In the genomic region with DNA sequence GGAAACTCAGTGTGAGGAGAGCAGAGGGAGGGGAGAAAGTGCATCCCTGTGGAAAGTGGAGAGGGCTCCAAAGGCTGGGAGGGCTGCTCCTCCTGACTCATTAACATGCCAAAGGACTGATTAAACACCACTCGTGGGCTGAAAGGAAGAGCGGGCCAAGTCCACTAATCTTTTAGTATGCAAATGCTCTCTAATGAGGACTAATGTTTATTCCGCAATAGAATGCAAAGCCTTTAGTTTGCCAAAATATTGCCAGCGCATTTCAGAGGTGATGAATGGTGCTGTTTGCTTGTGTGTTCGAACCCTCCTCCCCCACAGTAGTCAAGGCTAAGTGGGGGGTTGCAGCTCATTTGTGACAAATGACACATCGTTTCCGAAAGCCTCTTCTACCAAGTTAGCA, we compare ENCODE assay signal across 12 mouse cellular contexts.
DNase-seq lines count a peak whose midpoint lies in the region; ATAC-seq and TF ChIP-seq lines count a peak whose summit lies in the region.
"Had no signal": no experiment of that assay in that cellular context is flagged by ENCODE, and none has a peak within 500 bp of the region (broad histone marks: within the 10 kb centered on the region; RNA-seq: fewer than 3 reads in every experiment).

No protein-coding gene starts in this region.

- ATAC-seq in midbrain, embryonic 11.5 days (ENCODE audit: low FRiP score), result peak; percentile 57; the same call in 1 of the 2 replicates
- ATAC-seq in hindbrain, embryonic 16.5 days, result peak; percentile 95
- ATAC-seq in stomach, postnatal 0 days (ENCODE audit: low FRiP score, low TSS enrichment), result no peak
- ATAC-seq: liver, postnatal 0 days had no signal

- DNase-seq in midbrain, embryonic 11.5 days (ENCODE audit: low spot score, missing footprints), result no peak
- no peak for DNase-seq in midbrain, embryonic 10.5 days (ENCODE audit: low spot score)
- peak; percentile 40 for DNase-seq in brain, embryonic 18.5 days (ENCODE audit: low read depth, low spot score)
- peak; percentile 20 for DNase-seq in retina, postnatal 7 days (ENCODE audit: low read depth, low spot score)
- DNase-seq in urinary bladder, postnatal 25 days (ENCODE audit: low spot score), result no peak
- DNase-seq in stomach, postnatal 0 days (ENCODE audit: low spot score), result no peak
- DNase-seq: cerebellum, adult 11 months; kidney, postnatal 4 days; liver, postnatal 0 days; thymus, postnatal 25 days had no signal

- no peak for TF ChIP-seq EP300 in stomach, postnatal 0 days (optimal IDR thresholded peaks at IDR 0.05)

- no peak for TF ChIP-seq CTCF in stomach, postnatal 0 days (IDR thresholded peaks at IDR 0.05; ENCODE audit: low read depth)

- peaks cover 5% of the 10 kb centered on the region for H3K4me1 ChIP-seq in midbrain, embryonic 11.5 days (ENCODE audit: control insufficient read depth, insufficient read depth, low read length)
- H3K4me1 ChIP-seq in midbrain, embryonic 10.5 days, result peaks cover 18% of the 10 kb centered on the region
- H3K4me1 ChIP-seq in hindbrain, embryonic 16.5 days (ENCODE audit: control insufficient read depth, insufficient read depth, low read depth, low read length), result peaks cover 3% of the 10 kb centered on the region; the same call in 1 of the 2 replicates
- no peaks in the 10 kb centered on the region for H3K4me1 ChIP-seq in stomach, postnatal 0 days (replicated peaks; ENCODE audit: control insufficient read depth, insufficient read depth)

- no peak overlapping the region for H3K4me3 ChIP-seq in midbrain, embryonic 11.5 days (ENCODE audit: low read depth, low read length)
- no peak overlapping the region for H3K4me3 ChIP-seq in midbrain, embryonic 10.5 days
- H3K4me3 ChIP-seq in hindbrain, embryonic 16.5 days (ENCODE audit: low read length), result no peak overlapping the region
- H3K4me3 ChIP-seq in stomach, postnatal 0 days (ENCODE audit: low read depth, low read length), result no peak overlapping the region

- H3K27me3 ChIP-seq in midbrain, embryonic 11.5 days (ENCODE audit: control insufficient read depth, insufficient read depth, low read length), result no peaks in the 10 kb centered on the region
- H3K27me3 ChIP-seq in midbrain, embryonic 10.5 days (ENCODE audit: low read depth, poor library complexity, severe bottlenecking), result peaks cover 19% of the 10 kb centered on the region
- H3K27me3 ChIP-seq in hindbrain, embryonic 16.5 days (replicated peaks; ENCODE audit: control insufficient read depth, insufficient read depth, low read length), result no peaks in the 10 kb centered on the region
- no peaks in the 10 kb centered on the region for H3K27me3 ChIP-seq in stomach, postnatal 0 days (ENCODE audit: control insufficient read depth, insufficient read depth, low read length)

- no peak overlapping the region for H3K4me2 ChIP-seq in midbrain, embryonic 11.5 days
- no peak overlapping the region for H3K4me2 ChIP-seq in hindbrain, embryonic 16.5 days (ENCODE audit: low read length)
- no peak overlapping the region for H3K4me2 ChIP-seq in stomach, postnatal 0 days (replicated peaks; ENCODE audit: low read depth)

- WGBS in midbrain, embryonic 11.5 days, result 19% methylated on average over 7 of the region's 7 CpGs
- 19% methylated on average over 7 of the region's 7 CpGs for WGBS in midbrain, embryonic 10.5 days
- 12% methylated on average over 7 of the region's 7 CpGs for WGBS in hindbrain, embryonic 16.5 days
- 30% methylated on average over 7 of the region's 7 CpGs for WGBS in stomach, postnatal 0 days

- H3K27ac ChIP-seq in midbrain, embryonic 11.5 days (ENCODE audit: low read depth, low read length), result no peak overlapping the region; the same call in 1 of the 2 replicates
- no peak overlapping the region for H3K27ac ChIP-seq in midbrain, embryonic 10.5 days (replicated peaks)
- H3K27ac ChIP-seq in hindbrain, embryonic 16.5 days (ENCODE audit: low read depth, low read length), result no peak overlapping the region; the same call in 1 of the 2 replicates
- no peak overlapping the region for H3K27ac ChIP-seq in stomach, postnatal 0 days (replicated peaks)

- no peak overlapping the region for H3K9ac ChIP-seq in midbrain, embryonic 11.5 days (ENCODE audit: low read length)
- no peak overlapping the region for H3K9ac ChIP-seq in hindbrain, embryonic 16.5 days (ENCODE audit: low read depth, low read length)
- H3K9ac ChIP-seq in stomach, postnatal 0 days (ENCODE audit: low read length), result no peak overlapping the region
- H3K9ac ChIP-seq: liver, postnatal 0 days had no signal

- H3K36me3 ChIP-seq in midbrain, embryonic 11.5 days (ENCODE audit: control insufficient read depth, insufficient read depth, low read length), result no peaks in the 10 kb centered on the region
- H3K36me3 ChIP-seq in midbrain, embryonic 10.5 days, result 0 out of 2 replicates have a peak, but pooled peaks cover 4% of the 10 kb centered on the region
- no peaks in the 10 kb centered on the region for H3K36me3 ChIP-seq in hindbrain, embryonic 16.5 days (ENCODE audit: control insufficient read depth, insufficient read depth, low read length)
- H3K36me3 ChIP-seq in stomach, postnatal 0 days (ENCODE audit: control insufficient read depth, insufficient read depth, low read length), result no peaks in the 10 kb centered on the region
- H3K36me3 ChIP-seq: G1E had no signal

- no peaks in the 10 kb centered on the region for H3K9me3 ChIP-seq in midbrain, embryonic 11.5 days (ENCODE audit: control insufficient read depth, low read length)
- H3K9me3 ChIP-seq in midbrain, embryonic 10.5 days (replicated peaks), result no peaks in the 10 kb centered on the region
- no peaks in the 10 kb centered on the region for H3K9me3 ChIP-seq in hindbrain, embryonic 16.5 days (ENCODE audit: control insufficient read depth, low read length)
- no peaks in the 10 kb centered on the region for H3K9me3 ChIP-seq in stomach, postnatal 0 days (ENCODE audit: control insufficient read depth, low read length)
- H3K9me3 ChIP-seq: G1E had no signal

Comparison
In these comparisons a context has a peak if more than half of its experiments do, and no peak if none do; other contexts are left out.
1. DNase-seq: peak in brain, embryonic 18.5 days (single experiment) and retina, postnatal 7 days (single experiment); none in midbrain, embryonic 11.5 days (single experiment), midbrain, embryonic 10.5 days (single experiment), urinary bladder, postnatal 25 days (single experiment) and stomach, postnatal 0 days (single experiment).